Mouse (Mus musculus) liver, embryonic 13.5 days (tissue): ENCODE results near the gene Tmc4. TPM values are rescaled to one million over a fixed set of nuclear protein-coding genes. Genes with fewer than 3 reads are reported as not detected.

Experiments
- ATAC-seq: fragments of 200-750 bp; cut with Nextera tagmentation; 2 replicates; pipeline ENCODE4 v1.8.0; 2017; ENCODE audit warnings: low read depth, mild to moderate bottlenecking, moderate number of reproducible peaks, moderate library complexity
- DNase-seq: peaks from one replicate; pipeline ENCODE4 v3.0.0; 2022
- H3K27ac ChIP-seq: fragments of 300-500 bp; sonication (generic); 2 replicates; pipeline ENCODE4 v1.5.1; 2015; ENCODE audit warnings: moderate library complexity, mild to moderate bottlenecking, inconsistent platforms
- H3K27me3 ChIP-seq: fragments of 300-500 bp; sonication (generic); 2 replicates; pipeline ENCODE4 v1.6.1; 2015; ENCODE audit warnings: mild to moderate bottlenecking, inconsistent platforms
- H3K36me3 ChIP-seq: fragments of 300-500 bp; sonication (generic); 2 replicates; pipeline ENCODE4 v1.6.1; 2015; ENCODE audit warnings: mild to moderate bottlenecking, inconsistent platforms
- H3K4me1 ChIP-seq: fragments of 300-500 bp; sonication (generic); replicated peaks from 2 replicates; pipeline ENCODE4 v1.6.1; 2015; ENCODE audit warnings: inconsistent platforms
- H3K4me2 ChIP-seq: fragments of 300-500 bp; sonication (generic); 2 replicates; pipeline ENCODE4 v1.6.1; 2015; ENCODE audit warnings: inconsistent platforms, mild to moderate bottlenecking, moderate library complexity
- H3K4me3 ChIP-seq: fragments of 300-500 bp; sonication (generic); replicated peaks from 2 replicates; pipeline ENCODE4 v1.5.1; 2015; ENCODE audit warnings: mild to moderate bottlenecking, inconsistent platforms
- H3K9ac ChIP-seq: fragments of 300-500 bp; sonication (generic); 2 replicates; pipeline ENCODE4 v1.6.1; 2015; ENCODE audit warnings: mild to moderate bottlenecking, inconsistent platforms
- H3K9me3 ChIP-seq: fragments of 300-500 bp; sonication (generic); replicated peaks from 2 replicates; pipeline ENCODE4 v1.6.1; 2016; ENCODE audit warnings: inconsistent platforms
- WGBS: fragments of 180-500 bp; shearing (Covaris S2); methylation state at CpG from one replicate; pipeline ENCODE4 v1.1.7; 2015; ENCODE audit not compliant: insufficient replicate concordance; 5-methylcytosine and 5-hydroxymethylcytosine counted together
- polyA plus RNA-seq: library from polyadenylated mRNA; unstranded; fragments of >200 nt; fragmentation: Nextera tagmentation; extraction: Ambion mirVana; gene quantifications from 2 replicates; pipeline ENCODE4 v1.2.1, GENCODE M21; 2015

The Tmc4 gene
- polyA plus RNA-seq, 1 experiment from 2014 or later = 7.8 TPM

DNA sequence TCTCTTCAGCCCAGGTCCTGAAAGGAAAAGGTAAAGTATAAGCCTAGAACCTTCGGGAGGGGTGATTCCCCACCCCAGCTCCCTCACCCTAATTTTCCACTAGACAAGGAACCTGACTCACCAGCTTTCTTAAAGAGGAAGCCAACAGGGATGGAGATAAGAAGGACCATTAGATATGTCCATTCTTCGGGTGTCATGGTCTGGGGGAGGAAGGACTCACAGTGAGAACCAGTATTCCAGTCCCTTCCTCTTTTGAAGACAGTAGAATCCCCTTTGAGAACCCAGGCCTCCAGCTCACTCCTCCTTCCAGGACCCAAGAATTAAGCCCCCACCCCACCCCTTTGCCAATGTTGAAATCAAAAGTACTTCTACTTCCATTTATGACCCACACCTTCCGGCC, 14.6 kb upstream of the Tmc4 start:
- H3K9me3 ChIP-seq = no peaks in the 10 kb centered on the region
- peaks cover 45% of the 10 kb centered on the region for H3K4me1 ChIP-seq
- H3K4me2 ChIP-seq = peak overlapping the region; percentile 97
- H3K27me3 ChIP-seq = no peaks in the 10 kb centered on the region
- DNase-seq (no peak), ATAC-seq (no peak)
- peaks cover 19% of the 10 kb centered on the region; the same call in 1 of the 2 replicates for H3K36me3 ChIP-seq
- peak overlapping the region; percentile 83 for H3K9ac ChIP-seq
- H3K4me3 ChIP-seq = peak overlapping the region; percentile 76
- no peak overlapping the region for H3K27ac ChIP-seq
- 13% methylated on average over 3 of the region's 3 CpGs for WGBS

DNA sequence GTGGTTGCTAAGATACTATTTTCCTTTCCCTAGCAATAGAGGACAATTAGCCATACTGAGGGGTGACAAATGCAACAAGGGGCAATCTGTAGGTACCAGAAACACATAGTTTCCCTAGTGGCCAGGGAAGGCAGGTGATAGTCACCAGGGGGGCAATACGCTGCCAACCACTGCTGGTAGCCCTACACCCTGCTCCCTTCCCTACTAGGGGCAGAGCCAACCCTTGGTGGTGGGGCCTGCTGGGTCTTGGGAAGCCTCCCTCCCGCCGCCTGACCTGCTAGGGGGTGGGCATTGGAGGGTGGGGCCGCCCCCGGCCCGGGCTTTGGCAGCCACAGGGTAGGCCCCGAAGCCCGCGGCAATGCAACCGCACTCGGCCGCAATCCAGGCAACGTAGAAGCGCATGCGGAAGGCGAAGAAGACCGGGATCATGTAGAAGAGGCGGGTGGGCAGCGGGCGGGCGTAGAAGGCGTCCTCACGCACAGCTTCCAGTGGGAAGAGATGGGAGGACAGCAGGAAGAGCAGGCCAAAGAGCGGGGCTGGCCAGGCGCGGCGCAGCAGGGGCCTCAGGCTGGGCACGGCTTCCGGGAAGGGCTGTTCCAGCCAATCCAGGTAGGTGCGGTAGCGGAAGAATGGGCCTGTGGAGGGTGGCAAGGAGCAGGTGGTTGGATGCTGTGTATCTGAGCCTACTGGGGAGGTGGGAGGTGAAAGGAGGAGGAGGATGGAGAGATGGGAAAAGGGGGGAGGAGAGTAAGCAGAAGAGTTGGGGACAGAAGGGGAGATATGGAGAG, 8.2 kb upstream of the Tmc4 start:
- Histone ChIP-seq H3K4me3 (no peak overlapping the region), H3K4me2 (no peak overlapping the region), H3K9me3 (no peaks in the 10 kb centered on the region), H3K27ac (no peak overlapping the region), H3K4me1 (no peaks in the 10 kb centered on the region), H3K27me3 (no peaks in the 10 kb centered on the region), H3K9ac (no peak overlapping the region), H3K36me3 (peaks cover 32% of the 10 kb centered on the region)
- DNase-seq (no peak), ATAC-seq (no peak)
- WGBS = 85% methylated on average over 31 of the region's 31 CpGs

DNA sequence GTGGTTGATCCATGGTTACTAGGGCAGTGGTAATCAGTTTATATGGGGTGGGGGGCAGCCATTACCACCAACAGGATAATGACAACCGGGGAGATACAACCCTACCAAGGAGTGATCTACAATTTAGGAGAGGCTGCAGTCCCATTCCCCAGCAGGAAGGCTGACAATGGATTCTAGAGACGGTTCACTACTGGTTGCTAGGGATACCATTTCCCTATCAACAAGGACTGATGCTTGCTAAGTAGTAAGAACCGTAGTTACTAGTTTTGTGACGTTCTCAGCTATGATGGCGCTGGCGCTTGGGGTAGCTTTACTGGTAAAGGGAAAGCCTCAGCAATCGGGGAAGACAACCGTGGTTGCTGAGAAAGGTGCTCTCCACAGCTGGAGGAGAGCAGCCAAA, 7.3 kb upstream of the Tmc4 start:
- DNase-seq (no peak), ATAC-seq (no peak)
- Histone ChIP-seq H3K27ac (no peak overlapping the region), H3K4me1 (no peaks in the 10 kb centered on the region), H3K9ac (no peak overlapping the region), H3K9me3 (no peaks in the 10 kb centered on the region), H3K27me3 (no peaks in the 10 kb centered on the region), H3K36me3 (peaks cover 28% of the 10 kb centered on the region), H3K4me3 (no peak overlapping the region), H3K4me2 (no peak overlapping the region)
- WGBS = 79% methylated on average over 8 of the region's 8 CpGs

DNA sequence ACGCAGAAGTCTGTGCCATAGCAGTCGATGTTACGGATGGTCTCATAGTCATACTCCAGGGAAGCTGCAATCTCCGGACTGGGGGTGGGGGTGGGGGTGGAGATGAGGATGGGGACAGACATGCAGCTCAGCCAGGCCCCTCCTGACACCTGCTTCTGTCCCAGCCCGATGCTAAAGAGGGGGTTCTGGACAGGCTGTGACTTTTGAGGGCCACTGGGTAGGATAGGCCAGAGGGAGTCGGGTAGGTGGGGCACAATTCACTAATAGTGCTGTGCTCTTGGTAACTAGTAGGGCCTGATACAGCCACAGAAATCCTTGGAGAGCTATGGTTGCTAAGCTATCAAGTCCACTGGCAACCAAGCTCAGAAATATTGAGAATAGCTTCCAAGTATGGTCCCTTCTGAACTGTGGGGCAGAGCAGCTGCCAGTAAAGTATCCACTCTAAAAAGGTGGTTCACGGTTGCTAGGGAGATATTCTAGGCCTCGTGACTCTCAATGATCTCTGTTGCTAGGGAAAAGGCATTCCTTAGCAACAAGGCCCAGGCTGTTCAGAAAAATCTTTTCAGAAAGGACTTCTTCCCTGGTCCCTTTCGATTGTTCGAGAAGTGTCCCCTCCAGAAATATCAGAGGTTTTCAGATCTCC, 6.7 kb upstream of the Tmc4 start:
- no peak for DNase-seq
- H3K36me3 ChIP-seq = peaks cover 28% of the 10 kb centered on the region
- no peak for ATAC-seq
- WGBS = 78% methylated on average over 10 of the region's 10 CpGs
- no peak overlapping the region for H3K9ac ChIP-seq
- no peak overlapping the region for H3K27ac ChIP-seq
- no peak overlapping the region for H3K4me3 ChIP-seq
- H3K9me3 ChIP-seq = no peaks in the 10 kb centered on the region
- H3K4me2 ChIP-seq = no peak overlapping the region
- H3K27me3 ChIP-seq = no peaks in the 10 kb centered on the region
- no peaks in the 10 kb centered on the region for H3K4me1 ChIP-seq

DNA sequence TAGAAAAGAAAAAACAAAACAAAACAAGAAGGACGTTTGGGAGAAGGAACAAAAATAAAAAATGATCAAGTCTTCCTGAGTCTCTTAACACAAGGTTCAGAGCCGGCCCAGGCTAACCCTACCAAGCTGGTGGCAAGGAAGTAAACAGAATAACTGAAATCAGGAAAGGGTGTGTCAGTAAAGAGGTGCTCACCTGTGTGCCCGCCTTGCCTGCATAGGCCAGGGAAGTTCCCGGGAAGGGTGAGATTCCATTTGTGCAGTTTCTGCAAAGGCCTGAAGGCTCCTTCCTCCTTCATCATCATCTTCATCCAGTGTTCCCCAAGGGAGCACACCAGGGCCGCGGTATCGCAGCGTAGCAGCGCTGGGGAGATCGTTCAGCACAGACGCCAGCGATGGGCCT, 982 bp downstream of the Tmc4 start:
- Histone ChIP-seq H3K9ac (no peak overlapping the region), H3K27ac (no peak overlapping the region), H3K36me3 (0 out of 2 replicates have a peak, but pooled peaks cover 7% of the 10 kb centered on the region), H3K4me3 (no peak overlapping the region), H3K4me2 (no peak overlapping the region), H3K4me1 (no peaks in the 10 kb centered on the region), H3K27me3 (no peaks in the 10 kb centered on the region), H3K9me3 (no peaks in the 10 kb centered on the region)
- no peak for ATAC-seq
- 84% methylated on average over 12 of the region's 12 CpGs for WGBS
- no peak for DNase-seq

DNA sequence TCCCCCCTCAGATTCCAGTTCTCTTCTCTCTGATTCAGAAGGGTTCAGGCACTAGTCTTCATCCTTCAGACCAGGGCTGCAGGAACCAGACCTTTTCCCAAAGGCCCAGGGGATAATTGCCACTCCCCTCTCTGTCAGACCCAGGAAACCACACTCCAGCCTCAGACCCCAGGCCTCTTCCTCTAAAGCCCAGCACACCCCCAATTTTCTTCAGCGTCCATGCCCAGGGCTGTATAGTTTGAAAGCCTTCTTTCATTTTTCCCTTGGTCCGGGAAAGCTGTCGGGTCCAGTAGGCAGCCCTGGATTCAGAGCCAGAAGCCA, 2.2 kb downstream of the Tmc4 start:
- ATAC-seq (peak; percentile 28; the same call in 1 of the 2 replicates), DNase-seq (no peak)
- 53% methylated on average over 3 of the region's 3 CpGs for WGBS
- H3K9me3 ChIP-seq = no peaks in the 10 kb centered on the region
- no peak overlapping the region for H3K4me2 ChIP-seq
- 0 out of 2 replicates have a peak, but pooled peaks cover 7% of the 10 kb centered on the region for H3K36me3 ChIP-seq
- H3K27me3 ChIP-seq = no peaks in the 10 kb centered on the region
- no peak overlapping the region for H3K9ac ChIP-seq
- no peak overlapping the region for H3K4me3 ChIP-seq
- H3K4me1 ChIP-seq = no peaks in the 10 kb centered on the region
- H3K27ac ChIP-seq = no peak overlapping the region

DNA sequence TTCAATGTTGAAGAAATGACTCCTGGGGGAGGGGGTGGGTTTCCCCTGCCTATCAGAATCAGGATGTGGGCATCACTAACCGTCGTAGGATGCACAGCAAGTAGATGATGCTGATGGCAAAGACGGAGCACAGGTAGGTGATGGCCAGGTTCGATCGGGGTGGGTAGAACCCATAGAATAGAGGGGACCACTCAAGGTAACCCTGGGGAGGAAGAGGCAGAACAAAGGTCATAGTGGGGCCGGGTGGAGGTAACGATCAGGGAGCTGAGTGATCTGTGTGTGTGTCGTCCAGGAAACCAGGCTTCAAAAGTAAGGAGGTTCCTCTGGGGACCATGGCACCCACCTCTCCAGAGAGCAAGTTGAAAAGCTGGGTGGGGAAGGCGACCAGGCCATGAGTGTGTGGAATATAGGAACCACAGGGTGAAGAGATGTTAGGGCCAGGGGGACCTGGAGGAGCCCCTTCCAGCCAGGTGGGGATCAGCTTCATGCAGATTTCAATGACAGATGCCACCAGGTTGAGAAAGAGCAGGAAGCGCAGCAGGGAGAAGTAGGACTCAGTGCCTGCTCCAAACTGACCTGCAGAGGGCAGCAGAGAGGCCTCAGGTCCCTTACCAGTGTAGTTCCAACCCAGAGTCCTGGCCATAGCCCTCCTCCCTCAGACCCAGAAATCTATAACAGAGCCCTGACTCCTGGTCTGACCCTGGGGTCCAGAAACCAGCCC, 2.7 kb downstream of the Tmc4 start:
- H3K9me3 ChIP-seq = no peaks in the 10 kb centered on the region
- WGBS = 50% methylated on average over 10 of the region's 10 CpGs
- no peak overlapping the region for H3K9ac ChIP-seq
- H3K4me3 ChIP-seq = no peak overlapping the region
- ATAC-seq = peak; percentile 83
- H3K36me3 ChIP-seq = 0 out of 2 replicates have a peak, but pooled peaks cover 7% of the 10 kb centered on the region
- H3K4me2 ChIP-seq = no peak overlapping the region
- no peak overlapping the region for H3K27ac ChIP-seq
- no peaks in the 10 kb centered on the region for H3K27me3 ChIP-seq
- H3K4me1 ChIP-seq = no peaks in the 10 kb centered on the region
- DNase-seq = peak; percentile 63

DNA sequence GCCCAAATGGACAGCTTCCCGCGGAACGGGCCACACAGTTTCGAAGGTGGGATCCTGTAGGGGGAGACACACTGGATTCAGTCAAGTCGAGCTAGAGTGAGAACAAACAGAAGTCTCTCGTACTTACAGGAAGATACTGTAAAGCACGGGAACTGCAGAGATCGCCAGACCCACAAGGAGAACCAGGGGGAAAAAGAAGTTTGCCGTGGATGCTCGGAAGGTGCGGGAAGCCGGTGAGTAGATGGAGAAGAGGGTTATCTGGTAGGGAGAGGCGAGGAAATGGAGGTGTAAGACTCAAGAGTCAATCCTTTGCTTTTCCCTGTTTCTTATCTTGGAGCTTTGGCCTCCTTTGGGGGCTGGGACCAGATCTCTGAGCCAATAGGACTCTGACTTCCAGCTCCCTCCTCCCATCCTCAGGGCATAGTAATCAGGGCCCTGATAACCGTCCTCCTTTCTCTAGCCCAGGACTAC, 10.4 kb downstream of the Tmc4 start:
- ATAC-seq = peak; percentile 45
- peak overlapping the region; percentile 74 for H3K4me3 ChIP-seq

DNA sequence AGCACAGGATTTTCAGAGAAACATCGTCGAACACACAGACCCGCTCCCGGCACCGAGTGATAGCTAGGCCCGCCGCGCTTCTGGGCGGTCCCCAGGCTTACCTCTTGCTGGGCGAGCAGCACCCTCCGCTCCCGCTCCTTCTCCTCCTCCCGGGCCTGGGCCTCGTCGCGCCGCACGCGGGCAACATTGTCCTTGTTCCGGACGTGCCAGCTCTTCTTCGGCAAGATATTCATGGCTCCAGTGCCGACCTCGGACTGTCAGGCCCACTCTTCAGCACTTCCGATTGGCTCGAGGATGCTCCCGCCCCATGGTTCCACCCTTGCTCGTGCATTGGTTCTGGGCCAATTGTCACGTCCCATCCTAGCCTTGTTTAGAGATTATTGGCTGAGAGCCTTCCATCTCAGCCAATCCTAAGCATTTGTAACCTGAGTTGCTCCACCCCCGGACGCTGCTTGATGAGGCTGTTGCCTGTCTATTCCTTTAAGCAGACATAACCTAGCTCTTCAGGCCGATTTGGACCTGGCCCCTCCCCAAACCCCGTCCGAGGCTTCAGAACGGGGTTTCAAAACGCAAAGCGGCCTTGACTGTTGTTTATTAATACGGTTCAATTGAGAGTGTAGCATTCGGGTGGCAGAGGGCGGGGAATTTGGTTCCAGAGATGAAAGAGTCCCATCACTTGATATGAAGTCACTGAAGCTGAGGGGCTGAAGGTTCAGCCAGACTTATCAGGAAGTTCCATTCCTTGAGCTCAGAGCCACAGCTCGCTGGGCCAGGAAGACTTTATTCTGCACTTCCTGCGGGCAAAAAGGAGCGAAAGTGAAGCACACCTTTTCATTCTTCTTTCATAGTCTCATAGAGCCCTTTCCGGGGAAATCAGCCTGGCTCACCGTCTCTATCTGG, 11.9 kb downstream of the Tmc4 start, which contains the start of gene Leng1:
TSS of gene Leng1 (minus strand) at position 626 of the 900 bp plus-strand sequence.
- peak within 1 kb of the TSS; percentile 82 for H3K9ac ChIP-seq
- H3K36me3 ChIP-seq = peaks cover 33% of the 10 kb centered on the region
- peak within 1 kb of the TSS; percentile 90 for H3K27ac ChIP-seq
- no peaks in the 10 kb centered on the region for H3K27me3 ChIP-seq
- ATAC-seq = peak; percentile 98
- WGBS = 2% methylated on average over 45 of the region's 45 CpGs
- H3K4me1 ChIP-seq = peaks cover 48% of the 10 kb centered on the region
- H3K4me3 ChIP-seq = peak within 1 kb of the TSS; percentile 74
- H3K9me3 ChIP-seq = no peaks in the 10 kb centered on the region
- peak; percentile 95 for DNase-seq
- peak within 1 kb of the TSS; percentile 94 for H3K4me2 ChIP-seq

More for the DNA sequence above, 10.4 kb downstream of the Tmc4 start:
- Histone ChIP-seq H3K36me3 (peaks cover 18% of the 10 kb centered on the region), H3K9ac (peak overlapping the region; percentile 70), H3K27ac (peak overlapping the region; percentile 90), H3K9me3 (no peaks in the 10 kb centered on the region), H3K4me1 (peaks cover 48% of the 10 kb centered on the region), H3K27me3 (no peaks in the 10 kb centered on the region), H3K4me2 (peak overlapping the region; percentile 81)
- 24% methylated on average over 14 of the region's 14 CpGs for WGBS
- DNase-seq = peak; percentile 27

DNA sequence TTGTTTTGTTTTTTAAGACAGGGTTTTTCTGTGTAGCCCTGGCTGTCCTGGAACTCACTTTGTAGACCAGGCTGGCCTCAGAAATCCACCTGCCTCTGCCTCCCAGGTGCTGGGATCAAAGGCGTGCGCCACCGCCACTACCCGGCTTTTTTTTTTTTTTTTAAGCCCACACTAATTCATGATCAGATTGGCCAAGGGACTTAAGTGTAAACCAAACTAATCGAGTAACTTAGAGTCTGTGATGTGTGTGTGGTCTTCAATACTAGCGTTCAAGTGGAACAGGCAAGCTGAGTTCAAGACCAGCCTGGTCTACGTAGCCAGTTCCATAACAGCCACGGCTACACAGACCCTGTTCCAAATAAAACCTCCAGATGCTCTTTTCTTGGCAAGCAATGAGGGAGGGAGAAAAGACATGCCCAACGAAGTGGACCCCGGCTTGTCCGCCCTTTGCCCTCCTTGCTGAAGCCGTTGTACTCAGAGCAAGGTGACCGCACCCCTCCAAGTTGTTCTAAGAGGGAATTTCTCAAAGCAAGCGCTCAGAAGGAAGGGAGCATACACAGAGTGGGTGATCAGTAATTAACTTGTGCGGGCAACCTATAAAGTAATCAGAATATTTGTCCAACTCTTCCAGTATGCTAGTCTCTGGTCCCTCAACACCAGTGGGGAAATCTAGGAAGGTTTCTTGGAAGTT, 12.7 kb downstream of the Tmc4 start:
- Histone ChIP-seq H3K4me1 (peaks cover 48% of the 10 kb centered on the region), H3K9me3 (no peaks in the 10 kb centered on the region), H3K27me3 (no peaks in the 10 kb centered on the region), H3K4me3 (peak overlapping the region; percentile 74), H3K9ac (peak overlapping the region; percentile 82), H3K36me3 (peaks cover 41% of the 10 kb centered on the region), H3K27ac (peak overlapping the region; percentile 89), H3K4me2 (peak overlapping the region; percentile 94)
- WGBS = 23% methylated on average over 15 of the region's 15 CpGs
- ATAC-seq = peak; percentile 30
- DNase-seq = peak; percentile 6
